Mouse (Mus musculus) cerebellum, adult 9-10 months (tissue): Measurements from ENCODE around the gene Vax1.

Source experiments
- DNase-seq: peaks from one replicate; pipeline ENCODE4 v3.0.0; 2022

Vax1 gene

DNA sequence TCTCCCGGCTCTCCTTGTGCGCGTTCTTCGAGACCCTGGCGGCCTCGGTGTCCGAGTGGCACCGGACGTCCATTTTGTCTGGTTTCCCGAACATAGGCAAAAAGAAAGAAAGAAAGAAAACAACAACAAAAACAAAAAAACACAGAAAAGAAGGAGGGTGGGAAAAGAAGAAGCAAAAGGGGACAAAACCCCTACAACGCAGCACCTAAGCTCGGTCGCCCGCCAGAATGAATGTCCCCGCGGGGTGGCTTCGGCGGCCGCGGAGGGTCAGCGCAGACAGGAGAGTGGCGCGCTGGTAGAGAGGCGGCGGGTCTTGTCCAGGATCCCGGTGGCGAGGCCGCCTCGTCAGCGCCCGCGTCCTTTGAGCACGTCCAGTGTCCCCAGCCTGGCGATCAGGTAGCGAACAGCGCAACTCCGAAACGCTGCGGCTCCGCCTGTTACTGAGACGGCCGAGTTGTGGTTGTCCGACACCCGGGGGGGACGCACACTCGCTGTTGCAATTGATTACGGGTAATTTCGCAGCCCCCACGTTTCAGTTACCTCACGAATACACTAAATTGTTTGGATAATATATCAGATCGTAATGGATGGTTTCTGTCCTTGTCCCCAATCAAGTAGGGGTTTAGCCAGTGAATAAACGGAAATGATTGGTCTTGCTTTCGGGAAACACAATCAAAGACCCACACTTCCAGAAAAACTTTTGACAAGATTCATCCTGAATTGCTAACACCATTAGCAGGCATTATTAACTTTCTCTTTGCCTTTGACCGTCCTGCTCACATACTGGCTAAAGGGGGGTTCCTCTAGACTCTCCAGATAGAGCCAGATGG lies at the start of gene Vax1:
TSS of gene Vax1 (minus strand) at position 121 of the 830 bp plus-strand sequence.
- DNase-seq = no peak

DNA sequence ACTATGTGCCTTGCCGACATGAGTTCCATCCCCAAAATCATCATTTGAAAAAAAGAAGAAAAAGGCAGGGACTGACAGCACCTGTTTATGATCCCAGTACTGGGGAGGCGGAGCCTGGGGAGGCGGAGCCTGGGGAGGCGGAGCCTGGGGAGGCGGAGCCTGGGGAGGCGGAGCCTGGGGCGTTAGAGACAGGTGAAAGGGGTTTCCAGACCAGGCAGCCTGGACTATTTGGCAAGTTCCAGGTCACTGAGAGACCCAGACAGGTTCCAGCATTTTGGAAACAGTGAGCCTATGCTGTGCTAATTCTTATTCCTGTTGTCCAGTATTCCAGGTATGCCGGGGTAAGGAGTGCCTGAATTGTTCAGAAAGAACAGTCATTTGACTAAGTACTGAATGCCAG lies 49.1 kb upstream of the Vax1 start, which contains the start of gene Kcnk18:
TSS of gene Kcnk18 (plus strand) at position 224 of the 400 bp plus-strand sequence.
- DNase-seq = no peak

DNA sequence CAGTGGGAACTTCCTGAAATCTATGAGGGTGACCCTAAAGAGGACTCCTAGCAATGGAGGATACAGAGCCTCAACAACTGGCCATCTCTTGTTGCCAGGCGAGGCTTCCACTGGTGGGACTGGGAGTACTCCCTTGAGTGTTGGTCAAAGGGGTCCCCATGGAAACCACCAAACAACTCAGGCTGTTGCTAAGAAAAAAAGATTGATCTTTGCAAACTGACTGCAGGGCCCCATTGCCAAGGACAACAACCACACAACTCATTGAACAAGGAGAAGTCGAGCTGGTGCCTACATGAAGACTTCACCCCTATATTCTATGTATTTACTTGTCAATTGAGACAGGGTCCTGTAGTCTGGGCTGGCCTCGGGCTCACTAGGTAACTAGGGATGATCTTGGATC lies 47.0 kb upstream of the Vax1 start:
- DNase-seq = no peak

DNA sequence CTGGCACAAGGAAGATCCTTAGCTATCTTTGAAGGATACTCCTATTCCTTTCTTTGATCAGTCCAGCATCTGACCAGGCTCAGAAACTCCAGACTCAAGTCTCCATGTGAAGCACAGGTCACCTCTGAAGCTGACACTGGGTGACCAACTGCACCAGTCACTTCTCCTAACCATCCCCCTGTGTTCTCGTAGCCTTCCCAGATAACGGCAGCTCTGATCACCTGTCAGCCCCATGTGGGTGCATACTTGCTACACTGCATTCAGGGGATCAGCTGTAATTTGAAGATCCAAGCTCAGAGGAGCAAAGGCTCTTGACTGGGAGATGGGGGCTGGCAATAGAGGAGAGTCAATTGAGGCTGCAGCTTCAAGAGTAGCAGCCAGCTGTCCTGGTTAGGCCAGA lies 39.1 kb upstream of the Vax1 start:
- DNase-seq = no peak

DNA sequence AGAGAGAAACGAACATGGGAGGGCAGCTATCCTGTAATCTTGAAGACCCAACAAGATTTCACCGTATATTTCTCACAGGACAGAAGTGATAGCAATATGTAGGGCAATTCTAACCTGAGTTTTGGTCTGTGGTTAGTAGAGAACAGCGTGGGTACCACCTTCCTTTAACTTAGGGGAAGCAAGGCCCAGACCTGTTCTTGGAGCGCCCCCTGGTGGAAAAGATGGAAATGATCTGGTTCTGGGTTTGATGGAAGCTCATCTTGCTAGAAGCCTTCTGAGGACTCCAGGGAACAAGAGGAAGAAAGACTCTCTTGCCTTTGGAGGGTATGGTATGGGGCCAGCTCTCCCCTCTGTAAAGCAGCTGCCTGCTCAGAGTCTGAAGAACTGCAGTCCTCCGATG lies 38.6 kb upstream of the Vax1 start:
- DNase-seq = peak; percentile 58

DNA sequence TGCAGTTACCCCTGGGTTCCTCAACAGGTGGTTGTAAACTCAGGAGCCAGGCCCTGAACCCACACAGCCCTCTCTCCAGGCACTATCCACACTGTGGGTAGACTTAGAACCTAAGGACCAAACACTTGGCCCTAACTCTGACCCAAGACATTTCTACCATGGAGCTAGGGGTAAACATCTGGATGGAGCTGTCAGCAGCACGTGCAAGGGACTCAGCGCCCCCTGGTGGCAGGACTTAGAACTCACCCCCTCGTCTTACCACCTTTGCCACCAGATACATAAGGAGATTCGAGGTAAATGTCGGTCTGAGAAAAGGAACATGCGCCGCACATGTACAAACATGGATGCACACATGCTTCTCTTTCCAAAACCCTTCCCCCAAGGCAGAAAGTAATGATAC lies 28.3 kb upstream of the Vax1 start:
- no peak for DNase-seq

DNA sequence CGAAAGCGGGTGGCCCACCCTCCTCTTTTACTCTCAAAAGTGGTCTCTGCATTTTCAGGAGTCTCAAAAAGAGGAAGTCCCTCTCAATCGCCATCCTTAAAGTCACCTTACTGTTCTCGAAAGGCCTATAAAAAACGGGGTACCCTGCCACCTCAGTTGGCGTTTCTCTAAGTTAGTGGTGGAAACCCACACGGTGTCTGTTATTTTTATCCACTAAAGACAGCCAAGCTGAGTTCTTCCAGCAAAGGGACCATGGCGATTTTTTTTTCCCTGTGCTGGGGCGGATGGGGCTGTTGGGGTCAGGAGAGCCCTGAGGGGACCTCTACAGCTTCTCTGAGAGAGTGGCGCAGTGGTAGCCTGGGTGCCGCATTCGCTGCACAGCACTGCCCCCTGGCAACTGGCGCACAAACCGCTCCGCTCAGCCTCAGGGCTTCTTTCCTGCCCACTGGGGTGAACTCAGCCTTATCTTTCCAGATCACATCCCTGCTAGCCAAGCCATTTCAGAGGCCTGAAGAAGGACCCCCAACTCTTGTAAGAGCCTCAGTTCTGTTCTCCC lies 26.3 kb upstream of the Vax1 start:
- no peak for DNase-seq

DNA sequence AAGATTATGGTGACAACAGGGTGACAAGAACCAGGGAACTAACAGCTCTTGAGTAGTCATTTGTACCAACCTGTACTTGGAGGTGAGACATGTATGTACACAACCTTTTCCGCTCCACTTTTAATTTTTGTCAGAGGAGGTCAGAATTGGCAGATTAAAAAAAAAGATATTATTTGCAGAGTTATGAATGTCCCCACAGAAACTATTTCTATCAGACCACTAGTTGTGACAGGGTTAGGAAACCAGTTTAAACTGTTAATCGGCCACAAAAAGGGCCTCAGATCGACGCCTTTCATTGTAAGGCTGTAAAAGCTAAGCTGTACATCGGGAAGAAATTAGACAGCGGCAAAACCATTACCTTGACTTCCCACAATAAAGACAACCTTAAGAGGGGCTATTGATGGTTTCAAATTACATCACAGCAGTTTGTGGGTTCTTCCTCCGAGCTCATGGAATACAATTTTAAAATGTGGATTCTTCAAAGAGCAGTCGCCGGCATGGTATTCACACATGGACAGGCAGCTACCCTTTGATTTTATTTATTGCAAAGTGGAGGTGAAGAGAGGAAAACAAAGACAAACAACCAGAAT lies 25.4 kb upstream of the Vax1 start:
- no peak for DNase-seq

DNA sequence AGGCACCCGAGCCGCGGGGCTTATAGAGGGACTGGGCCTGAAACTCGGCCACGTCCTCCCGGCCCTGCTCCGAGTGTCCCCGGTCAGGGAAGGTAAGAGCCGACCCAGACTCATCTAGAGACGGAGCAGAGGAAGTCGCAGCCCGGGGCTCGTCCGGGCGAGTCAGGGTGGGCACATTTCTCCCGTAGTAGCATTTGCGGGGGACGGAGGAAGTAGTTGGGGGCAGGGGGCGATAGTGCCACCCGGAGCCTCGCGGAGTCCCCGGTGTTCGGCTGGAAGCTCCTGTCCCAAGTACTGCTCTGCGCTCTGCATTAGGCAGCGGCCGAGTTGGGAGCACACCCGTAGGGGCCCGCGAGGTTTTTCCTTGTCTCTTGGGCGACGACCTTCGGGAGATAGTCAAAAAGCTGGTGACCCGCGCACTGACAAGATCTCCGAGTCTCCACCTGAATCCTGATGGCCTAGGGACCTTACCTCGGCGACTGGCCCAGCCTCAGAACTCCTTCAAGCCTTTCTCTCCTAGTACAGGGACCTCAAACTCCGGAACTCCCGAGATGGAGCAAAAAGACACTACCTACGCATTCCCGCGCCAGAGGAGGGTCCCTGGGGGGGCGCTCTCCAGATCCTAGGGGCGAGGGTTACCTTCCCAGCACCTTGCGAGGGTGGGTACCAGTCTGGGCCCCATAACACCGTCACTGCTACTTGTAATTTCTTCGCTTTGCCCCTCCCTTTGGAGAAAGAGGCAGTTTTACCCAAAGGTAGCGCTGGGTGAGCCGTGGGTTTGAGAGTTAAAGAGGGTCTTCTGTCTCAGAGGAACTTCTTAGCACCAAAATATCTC lies 24.3 kb upstream of the Vax1 start:
- no peak for DNase-seq

DNA sequence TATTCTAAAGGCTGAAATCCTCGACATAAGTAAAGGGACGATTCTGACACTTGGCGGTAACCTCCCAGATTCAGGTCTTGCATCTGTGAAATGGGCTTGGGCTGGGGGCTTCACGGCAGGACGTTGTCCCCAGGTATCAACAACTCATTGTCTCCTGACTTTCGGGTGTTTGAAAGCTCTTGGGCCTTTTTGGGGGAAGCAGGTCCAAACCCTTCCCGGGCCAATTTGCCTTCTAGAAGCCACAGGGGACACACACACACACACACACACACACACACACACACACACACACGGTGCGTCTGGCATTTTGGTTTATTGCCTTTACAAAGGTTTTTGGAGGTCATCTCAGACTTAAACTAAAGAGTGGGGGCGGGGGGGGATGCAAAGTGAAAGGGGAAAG lies 23.6 kb upstream of the Vax1 start:
- DNase-seq = no peak

DNA sequence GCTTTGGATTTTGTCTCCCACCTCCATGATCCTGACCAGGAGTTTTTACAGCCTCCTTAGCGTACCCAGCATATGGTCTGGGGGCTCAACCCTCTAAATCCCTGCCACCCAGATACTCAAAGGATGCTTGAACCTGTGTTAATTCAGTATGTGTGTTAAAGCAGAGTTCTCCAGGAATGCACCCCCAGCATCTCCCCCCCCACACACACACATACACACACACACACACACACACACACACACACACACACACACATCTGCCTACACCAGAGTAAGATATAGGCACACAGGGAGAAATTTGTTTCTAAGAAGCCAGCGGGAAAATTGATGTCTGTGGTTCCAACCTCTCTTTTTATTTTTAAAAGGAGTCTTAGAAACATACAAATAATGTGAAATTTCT lies 22.6 kb upstream of the Vax1 start:
- DNase-seq = no peak

DNA sequence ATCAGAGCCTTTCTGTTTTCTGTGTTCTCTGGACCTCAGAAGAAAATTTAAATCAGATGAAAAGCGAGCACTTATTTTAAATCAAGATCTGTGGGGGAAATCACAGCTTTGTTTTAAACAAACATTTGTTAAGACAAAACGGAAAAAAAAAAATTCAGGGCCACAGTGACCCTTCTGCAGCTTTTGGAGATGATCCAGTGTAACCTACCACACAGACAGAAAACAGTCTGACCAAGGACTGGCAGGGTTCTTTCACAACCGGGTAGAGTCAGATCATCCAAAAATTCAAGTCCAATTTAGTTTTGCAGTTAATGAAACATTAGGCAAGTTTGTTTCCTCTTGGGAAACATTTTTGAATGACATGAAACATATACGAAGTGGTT lies 21.3 kb upstream of the Vax1 start:
- no peak for DNase-seq

DNA sequence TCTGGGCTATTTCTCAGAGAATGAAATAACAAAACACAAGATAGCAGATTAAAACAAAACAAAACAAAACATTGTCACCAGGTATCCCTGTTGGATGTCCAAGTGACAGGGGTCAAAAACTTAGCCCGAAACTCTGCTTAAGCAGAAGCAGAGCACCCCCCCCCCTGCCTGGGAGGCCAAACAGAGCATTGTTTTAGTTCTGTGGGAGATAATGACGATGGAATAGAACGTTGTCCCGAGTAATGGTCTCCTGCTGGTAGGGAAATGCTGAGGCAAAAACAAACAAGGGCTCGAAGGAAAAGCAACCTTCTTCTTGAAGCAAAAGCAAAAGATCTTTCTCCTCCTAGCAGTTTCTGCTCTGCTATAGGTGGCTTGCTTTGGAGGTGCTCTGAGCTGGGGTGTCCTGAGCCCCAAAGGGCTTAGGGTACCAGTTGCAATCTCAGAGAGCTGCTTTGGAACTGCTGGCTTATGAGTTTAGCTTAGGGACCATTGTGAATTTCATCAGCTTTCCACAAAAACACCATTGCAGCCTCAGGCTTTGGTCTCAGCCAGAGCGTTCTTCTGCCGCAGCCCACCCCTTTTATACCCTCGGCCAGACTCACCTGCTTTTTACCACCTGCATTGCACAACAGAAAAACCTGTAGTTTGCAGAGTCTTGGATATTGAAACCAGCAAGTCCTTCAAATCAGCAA lies 20.7 kb upstream of the Vax1 start:
- no peak for DNase-seq

DNA sequence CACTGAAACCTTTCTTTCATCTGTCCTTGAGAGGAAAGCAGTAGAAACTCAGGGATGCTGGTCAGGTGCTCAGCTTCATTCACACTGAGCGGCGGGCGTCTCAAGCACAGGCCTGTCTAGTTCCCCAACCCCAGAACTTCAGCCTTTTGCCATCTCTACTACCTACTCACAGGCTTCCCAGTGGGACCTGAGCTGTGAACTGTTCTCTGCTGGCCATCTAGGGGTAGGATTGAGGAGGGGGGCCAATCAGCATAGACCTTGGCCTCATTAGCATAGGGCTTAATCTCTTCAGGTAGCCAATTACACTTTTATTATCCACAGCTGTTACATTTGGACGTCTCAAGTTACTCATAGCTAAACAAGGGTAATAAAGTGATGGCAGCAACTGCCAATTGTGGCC lies 19.1 kb upstream of the Vax1 start:
- no peak for DNase-seq

DNA sequence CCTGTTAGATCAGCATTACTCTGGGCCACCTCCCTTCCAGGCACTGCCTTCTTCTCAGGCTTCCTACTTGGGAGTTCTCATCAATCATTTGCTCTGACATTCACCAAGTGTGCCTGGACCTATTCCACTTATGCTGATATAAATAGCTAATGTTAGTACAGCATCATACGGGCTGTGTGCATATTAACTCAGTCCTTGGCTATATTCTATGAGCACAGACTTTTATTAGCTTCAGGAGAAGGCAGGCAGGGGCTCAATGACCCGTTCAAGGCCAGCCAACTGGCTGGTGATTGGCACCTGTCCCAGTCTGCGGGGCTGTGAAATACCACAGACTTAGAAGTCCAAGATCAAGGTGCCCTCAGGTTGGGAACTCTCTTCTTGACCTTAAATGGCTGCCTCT lies 14.1 kb upstream of the Vax1 start:
- no peak for DNase-seq

DNA sequence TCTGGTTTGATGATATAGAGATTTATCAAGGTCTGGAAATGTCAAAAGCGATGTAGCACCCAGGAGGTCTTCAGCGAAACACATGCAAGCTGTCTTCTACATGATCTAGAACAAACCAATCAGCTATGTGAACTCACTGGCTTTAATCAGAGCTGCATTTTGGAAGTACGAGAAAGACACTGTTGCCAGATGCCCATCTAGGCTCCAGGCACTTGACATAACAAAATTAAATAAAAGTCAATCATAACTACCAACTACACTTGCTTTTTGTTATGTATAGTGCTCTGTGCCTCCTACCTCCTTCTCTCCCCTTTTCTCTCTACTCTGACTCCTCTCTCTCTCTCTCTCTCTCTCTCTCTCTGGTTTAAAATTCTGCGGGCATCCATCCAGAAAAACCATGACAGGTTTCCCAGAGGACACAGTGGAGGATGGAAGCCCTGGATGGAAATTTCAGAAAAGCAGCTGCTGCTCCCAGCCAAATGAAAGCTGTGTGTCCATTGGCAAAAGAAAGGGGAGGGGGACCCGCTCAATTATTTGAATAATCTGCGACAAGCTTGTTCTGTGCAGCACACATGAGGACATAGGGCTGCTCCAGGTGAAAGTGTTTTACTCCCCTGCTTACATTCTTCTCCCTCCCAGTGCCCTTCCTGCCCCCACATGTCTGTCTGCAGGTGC lies 3.6 kb upstream of the Vax1 start:
- DNase-seq = no peak

DNA sequence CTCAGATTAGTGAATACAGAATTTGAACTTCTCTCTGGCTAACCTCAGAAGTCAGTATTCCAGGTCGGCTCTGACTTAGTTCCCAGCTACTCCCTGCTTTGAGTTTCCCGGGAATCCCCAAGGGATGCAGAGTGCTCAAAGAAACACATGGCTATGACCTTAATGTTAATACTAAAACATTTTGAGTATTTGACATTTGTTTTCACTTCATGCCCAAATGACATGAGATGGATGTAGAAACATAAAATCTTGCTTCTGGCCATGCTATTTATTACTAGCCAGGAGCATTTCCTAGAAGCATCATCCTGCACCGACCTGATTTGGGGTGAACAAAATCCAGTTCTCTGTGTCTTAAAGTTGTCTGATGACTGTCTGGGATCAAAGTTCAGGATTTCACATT lies 2.9 kb upstream of the Vax1 start:
- no peak for DNase-seq

DNA sequence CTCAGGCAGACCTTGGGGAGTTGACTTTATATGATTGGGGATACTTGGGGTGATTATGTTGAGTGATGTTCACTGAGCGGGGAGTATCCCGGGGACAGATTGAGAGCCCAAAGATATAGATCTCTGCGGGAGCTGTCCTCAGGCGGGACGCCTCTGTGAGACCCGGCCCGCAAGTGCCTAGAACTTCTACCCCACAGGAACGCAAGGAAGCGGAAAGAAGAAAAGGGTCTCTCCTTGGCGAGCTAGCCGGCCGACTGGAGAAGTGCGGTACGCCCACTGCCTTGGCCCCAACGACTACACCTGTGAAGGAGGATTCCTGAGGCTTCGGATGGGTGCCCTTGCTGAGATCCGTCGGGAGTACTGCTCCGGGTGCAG lies 2.0 kb upstream of the Vax1 start:
- no peak for DNase-seq

DNA sequence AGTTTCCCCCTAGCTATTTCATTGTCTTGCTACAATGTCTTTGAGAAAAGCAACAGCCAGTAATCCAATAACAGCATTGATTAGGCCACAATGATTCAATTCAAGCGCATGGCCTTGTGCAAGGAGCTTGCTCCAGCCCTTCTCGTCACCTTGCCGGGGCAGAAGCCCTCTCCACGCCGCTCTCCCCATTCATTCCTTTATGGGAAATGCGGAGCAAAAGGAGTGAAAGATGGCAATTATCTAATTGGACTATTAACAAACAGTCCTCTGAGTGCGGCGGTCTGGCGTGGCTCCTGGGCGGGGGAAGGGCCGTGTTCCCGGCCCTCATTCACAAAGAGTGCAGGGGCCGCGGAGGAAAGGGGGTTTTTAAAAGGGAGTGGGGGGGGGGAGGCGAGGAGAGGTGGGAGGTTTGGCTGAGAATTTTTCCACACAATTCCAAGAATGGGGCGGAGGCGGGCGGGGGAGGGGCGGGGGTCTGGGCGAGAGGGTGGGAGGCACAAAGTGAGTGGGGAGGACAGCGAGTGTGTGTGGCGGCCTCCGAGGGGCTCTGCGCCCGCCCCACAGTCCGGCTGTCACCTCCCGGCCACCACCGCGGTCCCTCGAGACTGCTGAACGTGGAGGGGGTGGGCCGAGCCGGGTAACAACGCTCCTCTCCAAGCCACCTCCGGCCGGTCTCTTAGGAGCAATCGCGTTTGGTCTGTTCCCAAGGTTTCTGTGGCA lies 1.5 kb upstream of the Vax1 start:
- no peak for DNase-seq

DNA sequence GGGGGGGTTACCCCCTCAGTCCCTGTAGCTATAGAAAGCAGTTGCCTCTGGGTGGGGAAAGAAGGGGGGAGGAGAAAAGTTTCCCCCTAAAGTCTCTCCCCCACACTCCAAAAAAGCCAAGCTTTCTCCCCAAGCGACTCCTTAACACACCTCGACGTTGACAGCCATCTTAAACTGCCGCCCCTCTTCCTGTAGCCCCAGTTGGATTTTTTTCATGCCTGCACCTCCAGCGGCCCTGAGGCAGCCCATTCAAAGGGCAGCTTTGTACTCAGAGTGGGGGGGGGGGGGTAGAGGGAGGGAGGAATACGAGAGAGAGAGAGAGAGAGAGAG lies 875 bp upstream of the Vax1 start:
- no peak for DNase-seq

DNA sequence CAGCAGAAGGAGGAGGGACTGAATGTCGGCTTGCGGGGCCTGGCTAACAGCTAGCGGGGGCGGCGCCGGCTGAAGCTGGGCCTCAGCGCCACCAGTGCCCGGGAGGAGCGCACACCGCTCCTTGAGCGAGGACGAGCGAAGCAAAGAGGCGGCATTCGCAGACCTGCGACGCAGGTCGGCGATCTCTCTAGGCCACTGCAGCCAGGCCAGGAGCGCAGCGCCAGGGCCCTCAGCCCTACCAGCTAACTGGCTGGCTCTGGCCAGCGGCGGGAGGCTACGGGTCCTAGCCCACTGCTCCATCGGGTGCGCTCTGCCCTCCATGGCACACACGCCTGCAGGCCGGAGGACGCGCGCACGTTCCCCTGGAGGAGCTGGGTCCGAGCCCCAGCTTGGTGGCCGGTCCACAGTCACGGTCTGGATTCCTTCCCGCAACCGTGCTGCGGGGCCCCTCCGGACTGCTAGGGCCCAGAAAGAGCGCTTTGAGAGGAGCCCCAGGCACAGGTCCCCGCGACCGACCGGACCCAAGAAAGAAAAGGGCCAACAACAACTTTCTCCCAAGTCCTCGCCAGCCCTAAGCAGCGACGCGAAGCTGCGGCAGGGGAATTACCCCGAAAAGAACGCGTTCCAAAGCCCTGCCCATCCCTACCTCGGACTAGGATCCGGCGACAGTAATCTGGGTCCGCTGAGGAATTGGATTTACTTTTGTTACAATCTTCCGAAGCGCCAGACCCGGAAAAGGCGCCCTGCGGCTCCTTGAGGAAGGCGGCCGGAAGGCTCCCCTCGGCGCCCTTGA lies 517 bp downstream of the Vax1 start:
- DNase-seq = no peak
